23 mouse cellular contexts compared by ENCODE assay signal in the genomic region with DNA sequence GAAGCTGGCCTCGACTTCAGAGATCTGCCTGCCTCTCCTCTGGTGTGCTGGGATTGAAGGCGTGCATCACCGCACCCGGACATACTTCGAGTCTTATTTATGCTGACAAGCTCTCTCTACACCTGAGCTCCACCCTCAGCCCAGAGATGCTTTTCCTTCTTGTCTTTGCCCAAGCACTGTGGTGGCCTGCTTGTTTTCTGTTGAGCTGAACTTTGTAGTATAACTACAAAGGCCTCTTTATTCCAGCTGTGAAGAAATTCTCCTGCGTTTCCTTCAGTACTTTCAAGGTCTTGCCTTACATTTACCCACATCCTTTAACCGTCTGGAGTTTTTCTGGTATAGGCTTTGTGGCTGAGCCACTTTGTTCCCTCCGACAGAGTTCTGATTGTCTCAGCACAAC. TPM values are rescaled to one million over a fixed set of nuclear protein-coding genes. Genes with fewer than 3 reads are reported as not detected.
DNase-seq lines count a peak whose midpoint lies in the region; ATAC-seq lines count a peak whose summit lies in the region.
"Had no signal": no experiment of that assay in that cellular context is flagged by ENCODE, and none has a peak within 500 bp of the region (broad histone marks: within the 10 kb centered on the region; RNA-seq: fewer than 3 reads in every experiment).

No protein-coding gene starts in this region.

- H3K4me1 ChIP-seq in kidney, embryonic 15.5 days: 0 out of 2 replicates have a peak, but pooled peaks cover 4% of the 10 kb centered on the region
- H3K4me1 ChIP-seq: intestine, embryonic 15.5 days had no signal

- WGBS in kidney, embryonic 15.5 days: 66% methylated on average over 8 of the region's 8 CpGs

- H3K9me3 ChIP-seq in kidney, embryonic 15.5 days (replicated peaks): no peaks in the 10 kb centered on the region
- H3K9me3 ChIP-seq: embryonic facial prominence, embryonic 13.5 days; forebrain, embryonic 13.5 days; heart, embryonic 10.5 days; heart, embryonic 15.5 days; intestine, embryonic 15.5 days had no signal

- no peak overlapping the region for H3K27ac ChIP-seq in kidney, embryonic 15.5 days
- H3K27ac ChIP-seq: embryonic facial prominence, embryonic 13.5 days; forebrain, embryonic 13.5 days; heart, embryonic 10.5 days; heart, embryonic 15.5 days; hindbrain, embryonic 14.5 days; intestine, embryonic 15.5 days had no signal

- no peaks in the 10 kb centered on the region for H3K36me3 ChIP-seq in kidney, embryonic 15.5 days
- H3K36me3 ChIP-seq: embryonic facial prominence, embryonic 13.5 days; heart, embryonic 10.5 days; heart, embryonic 15.5 days; intestine, embryonic 15.5 days had no signal

- peak; percentile 43; the same call in 1 of the 2 replicates for ATAC-seq in kidney, embryonic 15.5 days (replicated peaks; ENCODE audit: low FRiP score)
- ATAC-seq: forebrain, embryonic 13.5 days; intestine, embryonic 15.5 days; Patski had no signal

- H3K9ac ChIP-seq in kidney, embryonic 15.5 days: no peak overlapping the region
- H3K9ac ChIP-seq: embryonic facial prominence, embryonic 13.5 days; forebrain, embryonic 13.5 days; heart, embryonic 15.5 days; hindbrain, embryonic 14.5 days; intestine, embryonic 15.5 days had no signal

- H3K27me3 ChIP-seq in kidney, embryonic 15.5 days: no peaks in the 10 kb centered on the region
- H3K27me3 ChIP-seq: CH12.LX; embryonic facial prominence, embryonic 13.5 days; forebrain, embryonic 13.5 days; heart, embryonic 15.5 days; intestine, embryonic 15.5 days; Patski had no signal

- H3K4me3 ChIP-seq in kidney, embryonic 15.5 days (replicated peaks): no peak overlapping the region
- H3K4me3 ChIP-seq: embryonic facial prominence, embryonic 13.5 days; forebrain, embryonic 13.5 days; heart, embryonic 10.5 days; heart, embryonic 15.5 days; intestine, embryonic 15.5 days had no signal

- H3K4me2 ChIP-seq in kidney, embryonic 15.5 days: no peak overlapping the region
- H3K4me2 ChIP-seq: embryonic facial prominence, embryonic 13.5 days; forebrain, embryonic 13.5 days; heart, embryonic 15.5 days; hindbrain, embryonic 14.5 days; intestine, embryonic 15.5 days had no signal

- DNase-seq in kidney, adult 9 months: no peak
- DNase-seq in naive thymus-derived CD4-positive, alpha-beta T cell, adult 2 months (ENCODE audit: low read depth): peak; percentile 74
- DNase-seq in thymus, postnatal 10 days (ENCODE audit: low spot score in 2 of 2): peak; percentile 53 to 64
- DNase-seq in thymus, postnatal 4 days: peak; percentile 59
- no peak for DNase-seq in left cerebral cortex, adult 8-10 months (ENCODE audit: low spot score in 2 of 2)
- DNase-seq in adrenal gland, postnatal 14 days: no peak
- no peak for DNase-seq in layer of hippocampus, postnatal 10 days (ENCODE audit: low spot score in 2 of 2)
- DNase-seq: adrenal gland, adult 8-10 months; cerebellum, adult 18-20 months; cerebellum, adult 9-11 months; cerebellum, postnatal 36 days; gastrocnemius, postnatal 10 days; heart, adult 18-20 months; heart, postnatal 14 days had no signal

RNA-seq across cellular contexts. Expression of a gene that starts 42.0 kb away (rescaled TPM):
- polyA plus RNA-seq in kidney, embryonic 15.5 days (2015; fragmentation: Nextera tagmentation; extraction: Ambion mirVana): 189 and 196 TPM in 2 replicates
- 100 to 1,000 TPM; 186 to 197 (median 193) TPM for total RNA-seq in left cerebral cortex, adult 8-10 months (2022)
- 220 and 252 TPM in 2 replicates for total RNA-seq in adrenal gland, postnatal 14 days (2021)
- total RNA-seq in layer of hippocampus, postnatal 10 days (2021): 100 to 1,000 TPM; 177 to 189 TPM

Comparison
In these comparisons a context has a peak if more than half of its experiments do, and no peak if none do; other contexts are left out.
1. DNase-seq: peak in naive thymus-derived CD4-positive, alpha-beta T cell, adult 2 months (single experiment), thymus, postnatal 10 days (2 of 2) and thymus, postnatal 4 days (single experiment); none in kidney, adult 9 months (single experiment), left cerebral cortex, adult 8-10 months (0 of 2), adrenal gland, postnatal 14 days (single experiment) and layer of hippocampus, postnatal 10 days (0 of 2).